Mouse (Mus musculus) spleen, adult 2 months (tissue): Measurements from ENCODE around the gene Galnt4.

Experiments used
- CTCF ChIP-seq: fragments of 200-500 bp; IDR thresholded peaks from 2 replicates; pipeline ENCODE4 v1.5.1; 2011; ENCODE audit warnings: mild to moderate bottlenecking, inconsistent platforms; ENCODE audit not compliant: insufficient read depth, insufficient read length, insufficient replicate concordance; ENCODE audit errors: extremely low read depth
- POLR2A ChIP-seq: fragments of 200-500 bp; IDR thresholded peaks from 2 replicates; pipeline ENCODE4 v1.6.1; 2011; ENCODE audit warnings: low read depth, low read length, inconsistent platforms

GRCm38 (mm10) chr10:99131298-99131697 is 23.3 kb downstream of the Galnt4 start:
- no peak for TF ChIP-seq CTCF
- no peak for TF ChIP-seq POLR2A
